Mouse (Mus musculus): ENCODE data around the gene Abcc9.

- no peak for TF ChIP-seq CTCF (IDR thresholded peaks at IDR 0.05; ENCODE audit: borderline replicate concordance, insufficient read depth, low read length)
- TF ChIP-seq POLR2A (IDR thresholded peaks at IDR 0.05; ENCODE audit: low read depth, low read length), result no peak
Observed at GRCm38 (mm10) chr6:142667701-142668418, 34.3 kb downstream of the Abcc9 start.

All from embryonic fibroblast, embryonic 13.5 days (primary cell).